Mouse (Mus musculus): ENCODE measurements around the gene S100a13.
A peak's percentile ranks its signal among the peaks of the same experiment; 100 is the strongest.

S100a13 gene

GRCm38 (mm10) chr3:90513796-90514590, at the start of gene S100a13, which contains the start of gene S100a1:
TSS of gene S100a13 (plus strand) at chr3:90514435.
TSS of gene S100a1 (minus strand) at chr3:90514392.
- peak in 1 of 2 experiments; percentile 32 for DNase-seq (ENCODE audit: low spot score in 2 of 2)

- DNase-seq (ENCODE audit: low spot score in 2 of 2) = no peak
Observed at GRCm38 (mm10) chr3:90464552-90465080, 49.6 kb upstream of the S100a13 start.

- DNase-seq (ENCODE audit: low spot score in 2 of 2) = peak in 1 of 2 experiments; percentile 18
Observed at GRCm38 (mm10) chr3:90465081-90465685, 49.1 kb upstream of the S100a13 start.

- DNase-seq (ENCODE audit: low spot score in 2 of 2) = no peak
Observed at GRCm38 (mm10) chr3:90465686-90466310, 48.4 kb upstream of the S100a13 start, which contains the start of gene Npr1. TSS of gene Npr1 (minus strand) at chr3:90465866.

GRCm38 (mm10) chr3:90466311-90466766, 47.9 kb upstream of the S100a13 start:
- no peak for DNase-seq (ENCODE audit: low spot score in 2 of 2)

GRCm38 (mm10) chr3:90467618-90468300, 46.5 kb upstream of the S100a13 start:
- DNase-seq (ENCODE audit: low spot score in 2 of 2) = no peak

GRCm38 (mm10) chr3:90472213-90472612, 42.0 kb upstream of the S100a13 start:
- peak; percentile 67 to 75 for DNase-seq (ENCODE audit: low spot score in 2 of 2)

- no peak for DNase-seq (ENCODE audit: low spot score in 2 of 2)
Observed at GRCm38 (mm10) chr3:90475151-90475830, 38.9 kb upstream of the S100a13 start.

GRCm38 (mm10) chr3:90475831-90476611, 38.2 kb upstream of the S100a13 start, which contains the start of gene Ilf2:
TSS of gene Ilf2 (plus strand) at chr3:90476126.
- DNase-seq (ENCODE audit: low spot score in 2 of 2) = peak; percentile 94 to 95

- DNase-seq (ENCODE audit: low spot score in 2 of 2) = no peak
Observed at GRCm38 (mm10) chr3:90486998-90487397, 27.2 kb upstream of the S100a13 start.

GRCm38 (mm10) chr3:90488576-90488975, 25.7 kb upstream of the S100a13 start:
- DNase-seq (ENCODE audit: low spot score in 2 of 2) = no peak

GRCm38 (mm10) chr3:90490696-90491256, 23.5 kb upstream of the S100a13 start, which contains the start of gene Snapin:
TSS of gene Snapin (minus strand) at chr3:90491033.
- DNase-seq (ENCODE audit: low spot score in 2 of 2) = peak; percentile 92 to 95

GRCm38 (mm10) chr3:90491350-90491749, 22.9 kb upstream of the S100a13 start:
- DNase-seq (ENCODE audit: low spot score in 2 of 2) = peak; percentile 49 to 56

- DNase-seq (ENCODE audit: low spot score in 2 of 2) = no peak
Observed at GRCm38 (mm10) chr3:90493831-90494540, 20.2 kb upstream of the S100a13 start.

GRCm38 (mm10) chr3:90495850-90496525, 18.2 kb upstream of the S100a13 start:
- DNase-seq (ENCODE audit: low spot score in 2 of 2) = no peak

- no peak for DNase-seq (ENCODE audit: low spot score in 2 of 2)
Observed at GRCm38 (mm10) chr3:90497597-90497996, 16.6 kb upstream of the S100a13 start.

- DNase-seq (ENCODE audit: low spot score in 2 of 2) = no peak
Observed at GRCm38 (mm10) chr3:90503444-90503843, 10.8 kb upstream of the S100a13 start.

GRCm38 (mm10) chr3:90505216-90505615, 9.0 kb upstream of the S100a13 start:
- no peak for DNase-seq (ENCODE audit: low spot score in 2 of 2)
